Mouse (Mus musculus): ENCODE measurements around the gene Gulp1.

DNA sequence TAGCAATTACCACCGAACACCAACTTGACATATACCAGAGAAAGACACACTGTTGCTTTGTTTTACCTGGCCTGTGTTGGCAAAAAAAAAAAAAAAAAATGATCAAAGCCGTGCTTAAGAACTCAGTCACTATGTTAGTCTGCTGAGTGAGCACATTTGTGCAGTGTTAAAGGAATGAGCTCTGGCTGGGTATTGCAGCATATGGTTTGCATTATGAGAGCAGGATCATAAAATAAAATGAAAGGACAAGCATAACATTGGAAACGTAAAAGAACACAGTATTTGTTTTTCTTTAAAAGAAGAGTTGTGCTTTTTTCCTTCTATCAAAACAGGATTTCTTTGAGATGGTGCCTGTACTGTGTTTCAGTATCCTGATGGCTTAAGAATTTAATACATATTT lies 128.1 kb downstream of the Gulp1 start:
- no peak for TF ChIP-seq GATA1 (IDR thresholded peaks at IDR 0.05; ENCODE audit: low read length)
- no peak for TF ChIP-seq TAL1 (IDR thresholded peaks at IDR 0.05; ENCODE audit: low read length)
